Mouse (Mus musculus) heart, postnatal 0 days (tissue): Measurements from ENCODE around the gene Ralb. TPM values are rescaled to one million over a fixed set of nuclear protein-coding genes. Genes with fewer than 3 reads are reported as not detected.

Experiments
- ATAC-seq: fragments of 200-750 bp; cut with Nextera tagmentation; 2 replicates; pipeline ENCODE4 v1.8.0; 2017; ENCODE audit warnings: low read depth, moderate number of reproducible peaks, moderate library complexity; ENCODE audit not compliant: insufficient read depth
- DNase-seq: peaks from one replicate; pipeline ENCODE4 v3.0.0-alpha.2; 2016; ENCODE audit warnings: low spot score
- H3K27ac ChIP-seq: fragments of 300-500 bp; sonication (generic); 2 replicates; pipeline ENCODE4 v1.5.1; 2014; ENCODE audit warnings: low read depth, mild to moderate bottlenecking
- H3K27me3 ChIP-seq: fragments of 300-500 bp; sonication (generic); 2 replicates; pipeline ENCODE4 v1.6.1; 2014; ENCODE audit warnings: low read length, mixed read lengths; ENCODE audit not compliant: control insufficient read depth, insufficient read depth
- H3K36me3 ChIP-seq: fragments of 300-500 bp; sonication (generic); replicated peaks from 2 replicates; pipeline ENCODE4 v1.6.1; 2014; ENCODE audit warnings: low read length, mixed read lengths; ENCODE audit not compliant: control insufficient read depth, insufficient read depth
- H3K4me1 ChIP-seq: fragments of 300-500 bp; sonication (generic); 2 replicates; pipeline ENCODE4 v1.6.1; 2014; ENCODE audit warnings: antibody characterized with exemption; ENCODE audit not compliant: control insufficient read depth, insufficient read depth
- H3K4me2 ChIP-seq: fragments of 300-500 bp; sonication (generic); 2 replicates; pipeline ENCODE4 v1.6.1; 2014; ENCODE audit warnings: low read depth, mild to moderate bottlenecking, low read length, moderate library complexity
- H3K4me3 ChIP-seq: fragments of 300-500 bp; sonication (generic); 2 replicates; pipeline ENCODE4 v1.5.1; 2014; ENCODE audit warnings: low read depth, low read length
- H3K9ac ChIP-seq: fragments of 300-500 bp; sonication (generic); replicated peaks from 2 replicates; pipeline ENCODE4 v1.6.1; 2014; ENCODE audit warnings: low read depth, low read length, mixed read lengths
- H3K9me3 ChIP-seq: fragments of 300-500 bp; sonication (generic); replicated peaks from 2 replicates; pipeline ENCODE4 v1.6.1; 2016; ENCODE audit warnings: low read length; ENCODE audit not compliant: control insufficient read depth
- CTCF ChIP-seq: IDR thresholded peaks from 2 replicates; pipeline ENCODE4 v1.5.1; 2016; ENCODE audit warnings: antibody characterized with exemption, control low read depth, low read depth
- EP300 ChIP-seq: IDR thresholded peaks from 2 replicates; pipeline ENCODE4 v1.6.1; 2016; ENCODE audit warnings: antibody characterized with exemption, low read depth
- WGBS: fragments of 180-500 bp; shearing (Covaris S2); extraction: QIAGEN DNeasy Blood & Tissue Kit; methylation state at CpG from one replicate; pipeline ENCODE4 v1.1.7; 2014; 5-methylcytosine and 5-hydroxymethylcytosine counted together
- polyA plus RNA-seq: library from polyadenylated mRNA; unstranded; fragments of >200 nt; fragmentation: Nextera tagmentation; extraction: Ambion mirVana; gene quantifications from 2 replicates; pipeline ENCODE4 v1.2.1, GENCODE M21; 2015
- total RNA-seq: library from RNA; depleted of rRNA; stranded (reverse); fragments of >200 nt; gene quantifications from 2 replicates; pipeline ENCODE4 v1.2.3, GENCODE M21; 2014; ENCODE audit warnings: low replicate concordance

Gene Ralb
- total and polyA plus RNA-seq, 2 experiments from 2014 or later: 86.0 to 86.2 TPM

DNA sequence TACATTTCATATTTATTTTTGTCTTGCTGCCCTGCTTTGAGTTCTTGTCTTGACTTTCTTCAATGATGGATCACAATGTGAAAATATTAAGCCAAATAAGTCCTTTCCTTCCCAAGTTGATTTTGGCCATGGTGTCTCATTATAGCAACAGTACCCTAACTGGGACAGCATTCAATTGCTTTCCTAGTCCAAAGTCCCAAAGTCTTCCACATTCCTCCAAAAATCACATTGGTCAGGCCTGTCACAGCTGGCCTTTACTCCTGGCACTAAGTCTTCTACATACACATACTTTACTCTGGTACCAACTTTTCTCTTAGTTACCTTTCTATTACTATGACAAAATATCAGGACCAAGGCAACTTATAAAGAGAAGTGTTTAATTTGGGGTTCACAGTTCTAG is 14.2 kb upstream of the Ralb start:
- Histone ChIP-seq H3K4me2 (no peak overlapping the region), H3K36me3 (no peaks in the 10 kb centered on the region), H3K27ac (no peak overlapping the region), H3K27me3 (no peaks in the 10 kb centered on the region), H3K4me1 (no peaks in the 10 kb centered on the region), H3K4me3 (no peak overlapping the region), H3K9ac (no peak overlapping the region), H3K9me3 (no peaks in the 10 kb centered on the region)
- ATAC-seq (no peak), DNase-seq (no peak)
- TF ChIP-seq EP300 (no peak), CTCF (no peak)

DNA sequence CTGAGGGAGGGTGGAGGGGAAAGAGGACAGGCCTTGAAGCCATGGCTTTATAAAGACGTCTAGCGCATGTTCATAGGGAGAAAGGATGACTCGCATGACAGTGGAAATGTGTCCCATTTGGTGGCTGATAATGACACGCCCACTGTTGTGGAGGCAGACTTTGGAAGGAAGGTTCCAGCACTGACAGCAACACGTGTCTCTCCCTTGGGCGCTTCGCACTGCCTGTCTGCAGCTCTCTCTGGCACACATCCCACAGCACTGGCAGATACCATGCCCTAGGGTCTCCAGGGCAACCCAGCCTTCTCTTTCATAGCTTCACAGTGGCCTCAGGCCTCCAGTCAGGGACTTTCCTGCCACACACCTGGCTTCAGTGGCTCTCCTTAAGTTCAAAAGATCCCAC is 13.5 kb upstream of the Ralb start:
- Histone ChIP-seq H3K36me3 (no peaks in the 10 kb centered on the region), H3K4me2 (no peak overlapping the region), H3K4me1 (no peaks in the 10 kb centered on the region), H3K27me3 (no peaks in the 10 kb centered on the region), H3K4me3 (no peak overlapping the region), H3K27ac (no peak overlapping the region), H3K9ac (no peak overlapping the region), H3K9me3 (no peaks in the 10 kb centered on the region)
- ATAC-seq (0 out of 2 replicates have a peak, but pooled peaks have one; percentile 36), DNase-seq (no peak)
- WGBS: 48% methylated on average over 7 of the region's 7 CpGs
- no peak for TF ChIP-seq EP300
- TF ChIP-seq CTCF: no peak

DNA sequence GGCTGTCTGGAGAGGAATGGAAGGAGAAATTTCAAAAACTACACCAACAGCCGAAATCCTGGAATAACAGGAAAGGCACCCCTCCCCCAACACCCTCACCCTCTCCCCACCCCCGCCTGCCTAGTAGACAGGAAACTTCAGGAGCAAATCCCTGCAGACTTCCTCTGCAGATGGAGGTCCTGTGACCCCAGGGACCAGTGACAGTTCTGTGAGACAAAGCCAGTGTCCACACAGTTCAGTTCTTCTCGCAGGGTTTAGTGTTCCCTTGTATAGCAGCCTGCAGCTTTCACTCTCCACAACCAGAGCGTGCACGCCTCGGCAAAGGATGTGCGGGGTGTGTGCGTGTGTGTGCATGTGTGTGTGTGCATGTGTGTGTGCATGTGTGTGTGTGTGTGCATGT is 6.3 kb upstream of the Ralb start:
- no peaks in the 10 kb centered on the region for H3K9me3 ChIP-seq
- no peaks in the 10 kb centered on the region for H3K27me3 ChIP-seq
- WGBS: 61% methylated on average over 8 of the region's 8 CpGs
- peak overlapping the region; percentile 65 for H3K27ac ChIP-seq
- TF ChIP-seq CTCF (no peak), EP300 (peak; percentile 77)
- H3K36me3 ChIP-seq: no peaks in the 10 kb centered on the region
- H3K4me3 ChIP-seq: no peak overlapping the region
- no peaks in the 10 kb centered on the region; the same call in 1 of the 2 replicates for H3K4me1 ChIP-seq
- H3K4me2 ChIP-seq: 0 out of 2 replicates have a peak overlapping the region, but pooled peaks have one; percentile 9
- ATAC-seq (peak; percentile 70), DNase-seq (peak; percentile 60)
- H3K9ac ChIP-seq: no peak overlapping the region

DNA sequence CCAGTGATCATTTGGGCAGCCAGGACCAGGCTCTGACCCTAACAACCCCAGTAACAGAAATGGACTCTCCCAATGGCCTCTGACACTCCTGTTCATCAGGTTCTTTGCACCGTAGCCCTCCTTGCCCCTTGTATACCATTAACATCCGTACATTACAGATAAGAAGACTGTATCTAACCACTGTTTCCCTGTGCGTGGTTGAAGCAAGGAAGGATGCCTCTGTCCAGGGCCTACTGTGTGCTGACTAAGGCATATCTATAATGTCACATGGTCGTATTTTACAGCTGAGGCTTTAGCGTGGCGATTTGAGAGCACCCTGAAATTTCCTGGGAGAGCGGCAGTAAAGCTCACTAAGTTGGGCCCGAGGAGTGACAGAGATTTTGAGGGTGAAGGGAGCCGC is 5.8 kb upstream of the Ralb start:
- Histone ChIP-seq H3K36me3 (no peaks in the 10 kb centered on the region), H3K4me3 (no peak overlapping the region), H3K4me2 (0 out of 2 replicates have a peak overlapping the region, but pooled peaks have one; percentile 9), H3K9me3 (no peaks in the 10 kb centered on the region), H3K9ac (no peak overlapping the region), H3K4me1 (no peaks in the 10 kb centered on the region; the same call in 1 of the 2 replicates), H3K27me3 (no peaks in the 10 kb centered on the region), H3K27ac (peak overlapping the region; percentile 65)
- DNase-seq: no peak
- 47% methylated on average over 9 of the region's 9 CpGs for WGBS
- TF ChIP-seq CTCF: no peak
- TF ChIP-seq EP300: no peak
- no peak for ATAC-seq

DNA sequence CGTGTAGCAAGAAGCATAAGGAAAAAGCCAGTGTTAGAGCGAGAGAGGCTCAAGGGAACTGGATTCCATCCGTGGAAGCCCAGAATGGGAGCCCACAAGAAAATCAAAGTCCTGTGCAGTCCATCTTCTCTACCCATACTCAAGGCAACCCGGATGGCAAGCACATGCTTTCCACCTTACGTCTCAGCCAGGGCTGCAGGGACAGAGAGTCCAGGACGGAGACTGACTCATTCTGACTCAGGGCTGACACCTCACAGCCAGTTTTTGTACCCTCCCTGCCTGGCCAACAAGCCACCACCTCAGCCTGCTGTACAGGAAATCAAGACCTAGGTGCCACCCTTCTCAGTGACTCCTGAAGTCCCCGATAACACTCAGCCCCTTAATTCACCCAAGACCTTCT is 4.9 kb upstream of the Ralb start:
- 68% methylated on average over 7 of the region's 7 CpGs for WGBS
- H3K27ac ChIP-seq: peak overlapping the region; percentile 65; the same call in 1 of the 2 replicates
- TF ChIP-seq CTCF: no peak
- ATAC-seq: no peak
- no peak overlapping the region for H3K4me3 ChIP-seq
- H3K36me3 ChIP-seq: no peaks in the 10 kb centered on the region
- H3K27me3 ChIP-seq: no peaks in the 10 kb centered on the region
- no peak overlapping the region for H3K4me2 ChIP-seq
- no peaks in the 10 kb centered on the region for H3K9me3 ChIP-seq
- no peak for DNase-seq
- no peak overlapping the region for H3K9ac ChIP-seq
- no peaks in the 10 kb centered on the region; the same call in 1 of the 2 replicates for H3K4me1 ChIP-seq

DNA sequence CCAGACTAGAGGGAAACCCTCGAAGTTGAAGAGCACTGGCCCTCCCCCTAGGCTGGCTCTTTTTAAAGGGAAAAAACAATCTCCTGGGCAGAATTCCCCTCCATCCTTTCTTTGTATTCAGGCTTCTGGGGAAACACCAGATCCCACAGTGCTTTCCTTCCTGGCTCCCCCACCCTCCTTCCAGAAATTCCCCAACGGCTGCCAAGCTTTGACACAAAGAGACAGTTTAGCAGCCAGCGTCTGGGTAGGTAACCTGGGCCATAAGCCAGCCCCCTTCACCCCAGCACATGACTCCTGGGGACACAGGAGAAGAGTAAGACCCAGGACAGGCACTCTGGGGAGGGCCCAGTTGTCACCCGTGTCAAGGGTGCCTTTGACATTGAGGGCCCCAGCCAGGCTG is 4.0 kb upstream of the Ralb start:
- no peaks in the 10 kb centered on the region for H3K27me3 ChIP-seq
- H3K4me2 ChIP-seq: no peak overlapping the region
- H3K27ac ChIP-seq: peak overlapping the region; percentile 65
- H3K9ac ChIP-seq: no peak overlapping the region
- H3K4me1 ChIP-seq: peaks cover 2% of the 10 kb centered on the region
- no peaks in the 10 kb centered on the region for H3K36me3 ChIP-seq
- DNase-seq (peak; percentile 51), ATAC-seq (no peak)
- TF ChIP-seq CTCF (no peak), EP300 (peak; percentile 69; the same call in 1 of the 2 replicates)
- no peak overlapping the region for H3K4me3 ChIP-seq
- no peaks in the 10 kb centered on the region for H3K9me3 ChIP-seq
- WGBS: 19% methylated on average over 4 of the region's 4 CpGs
